Mouse (Mus musculus) spleen, adult 2 months (tissue): ENCODE results near the gene Mlana.

ENCODE experiments used
- CTCF ChIP-seq: fragments of 200-500 bp; IDR thresholded peaks from 2 replicates; pipeline ENCODE4 v1.5.1; 2011; ENCODE audit warnings: mild to moderate bottlenecking, inconsistent platforms; ENCODE audit not compliant: insufficient read depth, insufficient read length, insufficient replicate concordance; ENCODE audit errors: extremely low read depth
- POLR2A ChIP-seq: fragments of 200-500 bp; IDR thresholded peaks from 2 replicates; pipeline ENCODE4 v1.6.1; 2011; ENCODE audit warnings: low read depth, low read length, inconsistent platforms

GRCm38 (mm10) chr19:29704436-29704835 lies 6.8 kb downstream of the Mlana start:
- TF ChIP-seq CTCF: no peak
- no peak for TF ChIP-seq POLR2A
